Mouse (Mus musculus) gastrocnemius, postnatal 36 days (tissue): ENCODE results near the gene Rab40c. TPM values are rescaled to one million over a fixed set of nuclear protein-coding genes. Genes with fewer than 3 reads are reported as not detected.

Experiments
- DNase-seq, 2 experiments: peaks; one replicate each; pipeline ENCODE4 v3.0.0; 2022
- intact Hi-C: fragments of 180-260 bp; cut with DNase I; formaldehyde crosslinking; loops from one replicate; pipeline ENCODE4 v1.15.1; 2025
- total RNA-seq, 2 experiments: library from RNA; stranded (reverse); gene quantifications; 2 replicates each; pipeline ENCODE4 v1.2.3; 2021

The Rab40c gene
- total RNA-seq, 2 experiments from 2014 or later, result 8.5 to 10.8 TPM

GRCm38 (mm10) chr17:25833961-25834594 lies 85.4 kb downstream of the Rab40c start:
- no peak for DNase-seq
- intact Hi-C loops, result loop anchor here (2.0 kb wide), 1 partner anchor 41 kb away; the partner anchor contains the start of gene Mettl26

DNA sequence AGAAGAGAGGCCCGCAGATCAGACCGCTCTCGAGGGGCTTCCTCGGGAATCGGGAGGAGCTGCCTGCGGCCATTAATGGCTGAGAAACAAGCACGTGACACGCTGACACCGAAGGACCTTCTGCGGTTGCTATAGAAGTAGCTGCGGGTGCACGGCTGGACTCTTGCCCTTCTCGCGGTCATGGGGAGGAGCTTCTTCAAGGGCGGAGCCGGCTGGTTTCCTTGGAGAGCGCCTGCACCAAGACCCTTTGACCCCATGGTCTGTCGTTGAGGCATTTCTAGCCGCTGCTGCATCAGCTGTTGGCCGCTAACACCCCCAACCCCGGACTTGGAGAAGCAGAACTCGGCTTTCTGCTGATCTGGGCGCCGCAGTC lies 86.2 kb downstream of the Rab40c start, which contains the start of gene Stub1:
TSS of gene Stub1 (minus strand) at position 114 of the 373 bp plus-strand sequence.
- DNase-seq, result peak; percentile 89 to 93
- intact Hi-C loops, result loop anchor here (2.0 kb wide), 1 partner anchor 42 kb away; the partner anchor contains the start of gene Mettl26

DNA sequence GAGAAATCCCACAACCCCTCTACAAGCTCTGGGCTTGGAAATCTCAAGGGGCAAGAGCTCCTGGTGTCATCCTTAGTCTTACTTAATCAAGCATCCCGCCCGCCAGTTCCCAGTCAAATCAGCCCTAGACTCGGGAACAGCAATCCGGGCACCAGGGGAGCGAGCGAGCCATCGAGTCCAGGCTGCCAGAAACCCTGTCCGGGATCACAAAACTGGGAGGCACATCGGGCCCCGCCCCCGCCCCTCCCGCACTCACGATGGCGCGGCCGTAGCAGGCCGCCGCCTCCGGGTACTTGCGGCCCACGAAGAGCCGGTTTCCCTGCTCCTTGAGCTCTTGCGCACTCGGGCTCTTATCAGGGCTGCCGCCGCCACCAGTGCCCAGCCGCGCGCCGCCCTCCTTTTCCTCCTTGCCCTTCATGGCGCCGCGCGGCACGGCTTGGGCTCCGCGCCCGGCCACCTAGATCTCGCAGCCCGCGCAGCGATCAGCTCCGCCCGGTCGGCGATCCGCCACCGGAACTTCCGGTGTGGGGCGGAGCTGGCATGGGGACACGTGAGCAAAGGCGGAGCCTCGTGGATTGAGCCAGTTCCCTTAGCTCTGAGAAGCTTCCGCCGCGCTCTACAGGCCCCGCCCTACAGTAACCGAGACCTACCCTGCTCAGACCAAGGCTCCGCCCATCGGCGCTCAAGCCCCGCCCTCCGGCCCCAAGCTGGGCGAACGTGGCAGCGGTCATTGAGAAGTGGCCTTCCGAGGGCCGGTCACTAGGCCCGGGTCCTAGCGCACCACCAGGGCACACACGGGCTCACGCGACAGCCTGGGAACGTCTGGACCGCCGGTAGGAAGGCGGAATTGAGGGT lies 86.9 kb downstream of the Rab40c start:
- intact Hi-C loops, result loop anchor here (2.0 kb wide), 1 partner anchor 42 kb away; the partner anchor contains the start of gene Mettl26

More for the DNA sequence above, 86.9 kb downstream of the Rab40c start:
- DNase-seq, result peak; percentile 99 to 100

Other genes starting within 250 kb of the Rab40c start
- not detected for gene Gng13, start 202.6 kb downstream of the Rab40c start, total RNA-seq
- gene Chtf18, start 192.3 kb downstream of the Rab40c start, total RNA-seq, result under 1 TPM; 0.41 to 0.49 TPM
- 1 to 10 TPM; 2.5 to 3.1 TPM for gene Rpusd1, start 192.1 kb downstream of the Rab40c start, total RNA-seq
- not detected for gene Mslnl, start 183.7 kb downstream of the Rab40c start, total RNA-seq
- under 1 TPM in 1 of 2 experiments, not detected in 1; 0.44 TPM for gene Msln, start 165.3 kb downstream of the Rab40c start, total RNA-seq
- 10 to 100 TPM; 26.0 to 30.5 TPM for gene Narfl, start 146.0 kb downstream of the Rab40c start, total RNA-seq
- gene Haghl, start 134.1 kb downstream of the Rab40c start, total RNA-seq, result 10 to 100 TPM in 1 of 2 experiments, 1 to 10 TPM in 1; 8.7 to 10.1 TPM
- not detected for gene Ccdc78, start 133.1 kb downstream of the Rab40c start, total RNA-seq
- gene Fam173a, start 126.8 kb downstream of the Rab40c start, total RNA-seq, result 10 to 100 TPM; 34.8 to 38.9 TPM
- gene AC134908.4, start 124.1 kb downstream of the Rab40c start, total RNA-seq, result not detected
- gene Metrn, start 122.6 kb downstream of the Rab40c start, total RNA-seq, result 10 to 100 TPM; 48.4 to 50.8 TPM
- 1 to 10 TPM; 1.2 to 1.5 TPM for gene Fbxl16, start 110.6 kb downstream of the Rab40c start, total RNA-seq
- 1 to 10 TPM; 8.9 to 9.3 TPM for gene Wdr24, start 96.1 kb downstream of the Rab40c start, total RNA-seq
- 10 to 100 TPM; 13.4 to 13.6 TPM for gene Jmjd8, start 90.9 kb downstream of the Rab40c start, total RNA-seq
- 10 to 100 TPM; 85.4 to 86.0 TPM for gene Stub1, start 86.3 kb downstream of the Rab40c start, total RNA-seq
- gene Rhbdl1, start 82.4 kb downstream of the Rab40c start, total RNA-seq, result 10 to 100 TPM; 23.2 to 27.7 TPM
- 10 to 100 TPM; 18.6 to 19.2 TPM for gene Gm20683, start 78.0 kb downstream of the Rab40c start, total RNA-seq
- 10 to 100 TPM; 63.4 to 68.4 TPM for gene Rhot2, start 74.9 kb downstream of the Rab40c start, total RNA-seq
- 1 to 10 TPM in 1 of 2 experiments, under 1 TPM in 1; 0.39 to 1.6 TPM for gene Wdr90, start 58.2 kb downstream of the Rab40c start, total RNA-seq
- gene Mcrip2, start 51.0 kb downstream of the Rab40c start, total RNA-seq, result 100 to 1,000 TPM in 1 of 2 experiments, 10 to 100 TPM in 1; 87.2 to 102 TPM
- 10 to 100 TPM; 28.9 to 32.2 TPM for gene Mettl26, start 44.7 kb downstream of the Rab40c start, total RNA-seq
- gene Wfikkn1, start 38.9 kb downstream of the Rab40c start, total RNA-seq, result under 1 TPM; 0.59 to 0.69 TPM
- gene Pigq, start 25.2 kb upstream of the Rab40c start, total RNA-seq, result 10 to 100 TPM; 24.1 to 27.4 TPM
- not detected for gene Nhlrc4, start 25.2 kb upstream of the Rab40c start, total RNA-seq
- gene A930017K11Rik, start 32.8 kb upstream of the Rab40c start, total RNA-seq, result not detected
- 1 to 10 TPM; 5.4 to 6.5 TPM for gene Capn15, start 66.1 kb upstream of the Rab40c start, total RNA-seq
- 10 to 100 TPM; 57.9 to 61.5 TPM for gene Rab11fip3, start 149.8 kb upstream of the Rab40c start, total RNA-seq
- gene Decr2, start 170.6 kb upstream of the Rab40c start, total RNA-seq, result 1 to 10 TPM; 2.3 to 2.8 TPM
- 1 to 10 TPM; 1.0 to 1.7 TPM for gene Nme4, start 175.9 kb upstream of the Rab40c start, total RNA-seq
- gene Tmem8, start 193.6 kb upstream of the Rab40c start, total RNA-seq, result 1 to 10 TPM in 1 of 2 experiments, under 1 TPM in 1; 0.69 to 1.4 TPM
- 10 to 100 TPM; 55.9 to 60.6 TPM for gene Mrpl28, start 203.8 kb upstream of the Rab40c start, total RNA-seq
- gene Axin1, start 219.0 kb upstream of the Rab40c start, total RNA-seq, result 10 to 100 TPM; 13.0 to 14.7 TPM